Mouse (Mus musculus) bone marrow macrophage, adult 2 months (primary cell): ENCODE results near the gene Slc15a4. TPM values are rescaled to one million over a fixed set of nuclear protein-coding genes. Genes with fewer than 3 reads are reported as not detected.

Experiments used
- H3K27ac ChIP-seq: 2 replicates; pipeline ENCODE4 v1.5.1; 2012; ENCODE audit warnings: low read depth, low read length; ENCODE audit not compliant: insufficient read depth
- H3K4me1 ChIP-seq: 2 replicates; pipeline ENCODE4 v1.6.1; 2012; ENCODE audit warnings: low read length; ENCODE audit not compliant: control insufficient read depth, insufficient read depth
- H3K4me3 ChIP-seq: 2 replicates; pipeline ENCODE4 v1.5.1; 2012; ENCODE audit warnings: mild to moderate bottlenecking, low read length, moderate library complexity; ENCODE audit not compliant: insufficient read depth
- CTCF ChIP-seq: IDR thresholded peaks from 2 replicates; pipeline ENCODE4 v1.5.1; 2012; ENCODE audit warnings: low read depth, mild to moderate bottlenecking, low read length, moderate library complexity
- POLR2A ChIP-seq: IDR thresholded peaks from 2 replicates; pipeline ENCODE4 v1.6.1; 2012; ENCODE audit warnings: mild to moderate bottlenecking, low read depth, low read length, borderline replicate concordance
- polyA plus RNA-seq: library from polyadenylated mRNA; stranded (reverse); fragments of >200 nt; gene quantifications from 2 replicates; pipeline ENCODE4 v1.2.4, GENCODE M21; 2012; ENCODE audit not compliant: missing spikeins, insufficient read depth, insufficient read length

The Slc15a4 gene
- polyA plus RNA-seq, 1 experiment = 91.2 TPM

DNA sequence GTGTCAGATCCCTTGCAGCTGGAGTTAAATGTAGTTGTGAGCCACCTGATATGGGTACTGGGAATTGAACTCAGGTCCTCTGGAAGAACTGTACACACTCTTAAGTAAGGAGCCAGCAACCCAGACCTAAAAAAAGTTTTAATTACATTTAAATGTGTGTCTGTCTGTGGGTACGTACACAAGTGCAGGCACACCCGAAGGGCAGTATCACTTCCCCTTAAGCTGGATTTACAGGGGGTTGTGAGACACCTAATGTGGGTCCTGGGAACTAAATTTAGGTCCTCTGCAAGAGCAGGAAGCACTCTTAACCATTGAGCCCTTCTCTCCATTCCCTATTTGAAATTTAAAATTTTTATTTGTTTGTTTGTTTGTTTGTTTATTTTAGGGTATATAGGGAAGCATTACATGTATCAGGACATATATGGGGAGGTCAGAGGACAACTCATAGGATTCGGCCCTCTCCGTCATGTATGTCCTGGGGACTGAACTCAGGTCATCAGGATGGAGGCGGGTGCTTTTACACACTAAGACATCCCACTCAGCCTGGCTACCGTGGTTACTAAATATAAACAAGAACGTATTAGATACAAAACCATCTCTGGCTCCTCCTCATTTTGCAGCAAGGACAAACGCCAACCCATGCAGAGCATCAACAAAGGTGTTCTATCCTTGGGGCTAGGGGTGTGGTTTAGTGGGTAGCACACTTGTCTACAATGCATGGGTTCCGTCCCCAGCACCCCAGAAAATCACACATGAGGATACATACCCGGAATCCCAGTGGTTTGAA lies 8.1 kb downstream of the Slc15a4 start:
- no peak overlapping the region for H3K4me3 ChIP-seq
- H3K4me1 ChIP-seq = peaks cover 11% of the 10 kb centered on the region
- no peak overlapping the region for H3K27ac ChIP-seq
- TF ChIP-seq CTCF (no peak), POLR2A (no peak)

DNA sequence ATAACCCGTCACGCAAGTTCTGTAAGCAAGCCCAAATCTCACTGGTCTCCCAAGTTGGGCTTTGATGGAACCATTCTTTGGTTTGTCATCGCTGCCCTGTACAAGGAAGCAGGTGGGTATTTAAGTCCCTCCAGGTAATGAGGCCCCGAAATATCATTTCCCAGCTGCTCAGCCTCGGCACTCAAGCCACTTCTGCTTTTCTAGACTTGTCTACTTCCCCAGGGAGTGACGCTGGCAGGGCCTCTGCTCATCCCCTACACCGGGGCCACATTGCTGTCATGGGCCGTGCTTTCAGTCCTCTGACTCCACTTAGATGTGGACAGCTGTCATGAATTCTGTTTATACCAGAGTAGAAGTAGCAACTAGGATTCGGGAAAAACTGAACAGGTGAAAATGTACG lies 11.6 kb downstream of the Slc15a4 start:
- Histone ChIP-seq H3K27ac (no peak overlapping the region), H3K4me1 (peaks cover 11% of the 10 kb centered on the region), H3K4me3 (no peak overlapping the region)
- TF ChIP-seq CTCF (no peak), POLR2A (no peak)

DNA sequence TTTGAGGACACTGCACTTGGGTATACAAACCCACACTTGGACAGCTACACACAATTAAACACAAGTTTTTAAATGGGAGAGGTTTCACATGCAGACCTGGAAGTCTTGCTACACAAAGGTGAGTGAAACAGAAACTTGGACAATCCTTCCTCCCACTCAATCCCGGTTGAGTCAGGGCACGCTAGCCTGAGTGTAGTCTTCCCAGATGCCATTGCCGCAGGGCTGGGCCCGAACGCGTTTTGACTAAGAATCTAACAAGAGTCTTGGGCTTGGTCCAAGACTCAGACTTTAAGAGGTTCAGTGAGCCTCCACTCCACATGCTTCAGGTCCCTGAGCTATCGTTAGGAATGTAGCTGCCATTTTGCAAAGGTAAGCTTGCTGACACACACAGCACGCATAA lies 12.3 kb downstream of the Slc15a4 start:
- Histone ChIP-seq H3K4me1 (peaks cover 11% of the 10 kb centered on the region), H3K27ac (no peak overlapping the region), H3K4me3 (no peak overlapping the region)
- no peak for TF ChIP-seq POLR2A
- TF ChIP-seq CTCF = no peak

DNA sequence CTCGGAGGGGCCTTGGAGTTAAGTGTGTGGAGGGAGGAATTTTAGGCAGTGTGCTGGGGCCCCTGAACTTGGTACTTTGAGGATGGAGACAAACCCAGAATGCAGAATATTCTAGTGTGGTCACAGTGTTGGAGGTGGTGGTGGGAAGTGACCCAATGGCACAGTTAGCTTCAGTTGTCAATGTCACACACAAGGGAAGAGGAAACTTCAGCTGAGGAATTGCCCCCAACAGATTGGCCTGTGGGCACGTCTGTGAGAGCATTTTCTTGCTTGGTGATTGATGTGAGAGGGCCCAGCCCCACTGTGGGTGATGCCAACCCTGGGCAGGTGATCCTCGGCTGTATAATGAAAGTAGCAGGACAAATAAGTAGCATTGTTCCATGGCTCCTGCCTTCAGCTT lies 13.9 kb downstream of the Slc15a4 start:
- Histone ChIP-seq H3K4me3 (no peak overlapping the region), H3K4me1 (peaks cover 14% of the 10 kb centered on the region), H3K27ac (no peak overlapping the region)
- no peak for TF ChIP-seq CTCF
- no peak for TF ChIP-seq POLR2A

DNA sequence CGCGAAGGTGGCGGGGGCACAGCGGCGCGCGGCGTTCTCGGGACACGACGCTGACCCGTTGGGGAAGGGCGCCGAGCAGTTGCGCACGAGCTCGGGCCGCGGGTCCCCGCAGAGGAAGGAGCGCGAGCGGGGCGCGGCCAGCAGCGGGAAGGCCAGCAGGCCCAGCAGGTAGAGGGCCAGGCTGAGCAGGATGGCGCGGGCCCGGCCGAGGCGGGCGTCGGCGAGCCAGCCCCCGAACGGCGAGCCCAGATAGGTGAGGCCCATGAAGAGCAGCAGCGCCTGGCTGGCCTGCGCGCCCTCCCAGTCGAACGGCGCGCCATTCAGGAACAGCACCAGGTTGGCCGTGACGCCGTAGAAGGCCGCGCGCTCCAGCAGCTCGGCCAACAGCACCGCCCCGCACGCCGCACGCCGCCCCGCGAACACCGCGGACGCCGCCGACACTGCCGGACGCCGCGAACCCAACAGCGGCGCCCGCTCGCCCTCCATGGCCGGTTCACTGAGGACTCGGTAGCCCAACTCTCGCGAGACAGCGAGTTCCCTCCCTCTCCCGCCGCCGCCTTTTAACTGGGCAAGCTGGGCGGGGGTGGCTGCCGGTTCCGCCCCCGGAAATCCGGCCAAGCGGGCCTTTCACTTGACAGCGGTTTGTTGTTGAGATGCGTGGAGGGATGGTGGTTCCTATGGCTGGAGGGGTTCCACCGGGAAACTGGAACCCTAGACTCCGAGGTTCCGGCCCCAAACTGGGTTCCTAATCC lies 15.6 kb downstream of the Slc15a4 start:
- Histone ChIP-seq H3K4me3 (peak overlapping the region; percentile 97), H3K4me1 (peaks cover 29% of the 10 kb centered on the region), H3K27ac (peak overlapping the region; percentile 96)
- TF ChIP-seq CTCF (no peak), POLR2A (no peak)

DNA sequence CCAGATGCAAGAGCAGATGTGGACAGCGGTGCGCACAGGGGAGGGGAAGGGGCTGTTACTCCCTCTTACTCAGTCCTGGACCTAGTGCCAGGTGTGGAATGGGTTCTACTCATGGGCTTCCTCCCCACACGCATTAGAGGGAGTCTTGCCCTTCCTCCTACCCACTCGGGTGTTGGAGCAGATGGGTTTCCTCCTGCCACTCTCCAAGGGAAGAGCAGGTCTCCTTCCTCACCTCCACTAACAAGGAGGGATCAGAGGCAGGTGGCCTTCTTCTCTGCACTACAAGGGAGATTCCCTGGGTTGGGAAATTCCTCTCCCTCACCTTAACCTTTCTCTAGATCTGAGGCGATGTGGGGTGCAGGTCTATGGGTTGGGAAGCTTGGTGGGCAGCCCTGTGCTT lies 16.5 kb downstream of the Slc15a4 start:
- Histone ChIP-seq H3K27ac (peak overlapping the region; percentile 96), H3K4me1 (peaks cover 31% of the 10 kb centered on the region), H3K4me3 (peak overlapping the region; percentile 97)
- TF ChIP-seq CTCF = no peak
- no peak for TF ChIP-seq POLR2A

DNA sequence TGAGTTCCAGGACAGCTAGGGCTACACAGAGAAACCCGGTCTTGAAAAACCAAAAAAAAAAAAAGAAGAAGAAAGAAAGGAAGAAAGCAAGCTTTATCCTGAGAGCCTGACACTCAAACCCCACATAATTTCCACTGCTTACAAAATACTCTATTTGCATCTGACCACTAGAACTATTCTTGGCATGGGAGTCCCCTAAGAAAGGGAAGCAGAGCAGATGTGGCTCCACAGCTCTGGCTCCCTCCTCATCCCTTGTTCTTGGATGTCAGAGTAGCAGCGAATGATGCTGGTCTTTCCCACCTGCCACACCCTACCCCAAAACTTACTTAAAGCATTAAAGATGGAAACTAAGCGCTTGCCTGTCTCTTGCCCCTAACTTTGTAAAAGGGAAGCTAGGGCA lies 17.2 kb downstream of the Slc15a4 start:
- H3K4me1 ChIP-seq = peaks cover 27% of the 10 kb centered on the region
- TF ChIP-seq POLR2A (no peak), CTCF (no peak)
- H3K27ac ChIP-seq = peak overlapping the region; percentile 96
- H3K4me3 ChIP-seq = peak overlapping the region; percentile 97

DNA sequence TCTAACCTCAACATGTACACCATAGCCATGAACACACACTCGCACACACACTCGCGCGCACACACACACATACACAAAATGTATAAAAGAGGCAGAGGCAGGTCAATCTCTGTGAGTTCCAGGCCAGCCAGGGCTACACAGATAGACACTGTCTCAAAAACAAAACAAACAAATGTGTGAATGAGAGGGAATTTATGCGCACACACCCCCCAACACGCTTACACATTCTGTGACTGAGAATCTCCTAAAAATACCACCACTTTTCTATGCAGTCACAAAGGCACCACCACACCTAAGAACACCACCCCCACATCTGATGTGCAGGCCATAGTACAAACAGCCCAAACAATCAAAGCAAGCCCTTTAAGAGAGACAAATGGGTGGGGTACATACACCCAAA lies 20.3 kb downstream of the Slc15a4 start:
- H3K4me3 ChIP-seq = peak overlapping the region; percentile 43
- H3K27ac ChIP-seq = peak overlapping the region; percentile 99
- peaks cover 53% of the 10 kb centered on the region for H3K4me1 ChIP-seq
- TF ChIP-seq POLR2A (no peak), CTCF (no peak)

DNA sequence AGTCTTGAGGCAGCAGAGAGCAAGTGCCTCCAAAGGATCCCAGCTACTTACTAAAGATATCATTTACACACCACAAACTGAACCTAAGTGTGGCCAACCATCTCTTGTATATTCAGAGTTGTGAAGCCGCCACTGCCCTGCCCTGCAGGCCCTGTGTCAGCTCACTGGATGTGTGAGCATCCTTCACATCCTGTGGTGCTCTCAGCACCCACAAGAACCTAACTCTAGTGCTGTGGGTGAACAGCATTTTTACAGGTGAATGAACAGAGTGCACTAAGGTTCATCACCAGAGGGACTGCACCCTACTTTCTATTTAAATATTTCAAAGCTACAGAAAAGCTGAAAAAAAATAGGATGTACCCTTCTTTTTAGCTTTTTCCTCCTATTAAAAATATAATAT lies 20.8 kb downstream of the Slc15a4 start:
- Histone ChIP-seq H3K4me3 (peak overlapping the region; percentile 36), H3K4me1 (peaks cover 57% of the 10 kb centered on the region), H3K27ac (peak overlapping the region; percentile 99)
- no peak for TF ChIP-seq CTCF
- no peak for TF ChIP-seq POLR2A

DNA sequence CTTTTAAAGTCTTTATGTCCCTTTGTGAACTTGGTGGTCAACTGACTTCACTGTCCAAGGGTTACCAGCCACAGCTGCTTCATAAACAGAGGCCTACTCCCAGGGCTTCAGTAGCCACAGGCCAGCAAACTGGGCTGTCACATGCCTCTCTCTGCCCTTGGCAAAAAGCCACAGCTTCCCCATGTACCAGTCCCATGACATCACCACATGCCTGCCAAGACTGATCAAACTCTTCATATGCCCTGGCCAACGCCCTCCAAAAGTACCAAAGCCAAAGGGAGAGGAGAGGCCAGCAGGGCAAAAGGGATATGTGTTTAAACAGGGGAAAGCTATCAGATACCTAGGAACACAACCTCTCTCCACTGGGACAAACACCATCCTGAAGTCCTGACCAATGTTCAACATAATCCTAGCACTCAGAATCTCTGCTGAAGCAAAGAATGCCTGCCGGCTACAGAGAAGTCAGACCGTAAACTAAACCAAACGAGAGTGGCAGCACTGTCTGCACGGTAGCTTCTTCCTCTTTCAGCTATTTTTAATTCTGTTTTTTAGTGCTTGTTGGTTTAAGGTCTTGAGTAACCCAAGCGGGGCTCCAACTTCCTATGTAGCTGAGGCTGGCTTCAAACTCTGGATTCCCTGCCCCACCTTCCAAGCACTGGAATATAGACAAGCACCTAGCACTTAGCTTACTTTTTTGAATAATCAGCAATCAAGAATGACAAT lies 21.7 kb downstream of the Slc15a4 start:
- Histone ChIP-seq H3K4me3 (peak overlapping the region; percentile 45), H3K4me1 (peaks cover 63% of the 10 kb centered on the region), H3K27ac (peak overlapping the region; percentile 99)
- TF ChIP-seq CTCF = no peak
- TF ChIP-seq POLR2A = no peak
